Mouse (Mus musculus) adrenal gland, adult 10 weeks (tissue): ENCODE measurements around the gene Pink1. TPM values are rescaled to one million over a fixed set of nuclear protein-coding genes. Genes with fewer than 3 reads are reported as not detected.

Experiments used
- polyA plus RNA-seq: library from polyadenylated mRNA; stranded (reverse); fragments of 350-450 nt; fragmentation: Illumina TruSeq; extraction: RNeasy Lipid Tissue Mini Kit (QIAGEN cat#74804); gene quantifications from one replicate; pipeline ENCODE4 v1.2.3, GENCODE M21; 2014; ENCODE audit warnings: low read depth, low replicate concordance

Pink1 gene
- 104 TPM for polyA plus RNA-seq

DNA sequence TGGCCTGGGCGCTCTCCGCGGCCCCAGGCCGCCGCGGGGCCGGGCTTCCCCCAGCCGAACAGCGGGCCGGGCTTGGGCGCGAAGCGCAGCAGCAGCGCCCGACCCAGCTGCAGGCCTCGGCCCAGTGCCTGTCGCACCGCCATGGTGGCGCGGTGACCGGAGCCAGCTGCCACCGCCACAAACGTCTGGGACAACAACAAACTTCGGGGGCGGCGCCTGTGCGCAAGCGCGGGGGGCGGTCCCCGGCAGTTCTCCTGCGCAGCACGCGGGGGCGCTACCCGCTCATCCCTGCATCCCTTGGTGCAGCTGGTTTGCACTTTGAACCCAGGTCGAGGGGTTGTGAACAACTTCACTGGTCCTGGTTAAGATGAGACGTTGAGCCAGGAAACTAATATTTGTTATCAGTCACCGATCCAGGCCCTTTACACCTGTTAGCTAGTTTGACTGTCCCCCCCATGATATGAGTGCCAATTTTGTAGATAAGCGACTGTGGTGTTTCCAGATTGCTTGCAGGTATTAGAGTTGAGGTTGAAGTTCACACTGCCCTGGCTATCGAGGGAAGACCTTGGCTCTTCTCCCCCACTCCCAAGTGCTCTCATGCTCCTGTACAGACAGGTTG lies at the start of gene Pink1:
TSS of gene Pink1 (minus strand) at position 231 of the 619 bp plus-strand sequence.

DNA sequence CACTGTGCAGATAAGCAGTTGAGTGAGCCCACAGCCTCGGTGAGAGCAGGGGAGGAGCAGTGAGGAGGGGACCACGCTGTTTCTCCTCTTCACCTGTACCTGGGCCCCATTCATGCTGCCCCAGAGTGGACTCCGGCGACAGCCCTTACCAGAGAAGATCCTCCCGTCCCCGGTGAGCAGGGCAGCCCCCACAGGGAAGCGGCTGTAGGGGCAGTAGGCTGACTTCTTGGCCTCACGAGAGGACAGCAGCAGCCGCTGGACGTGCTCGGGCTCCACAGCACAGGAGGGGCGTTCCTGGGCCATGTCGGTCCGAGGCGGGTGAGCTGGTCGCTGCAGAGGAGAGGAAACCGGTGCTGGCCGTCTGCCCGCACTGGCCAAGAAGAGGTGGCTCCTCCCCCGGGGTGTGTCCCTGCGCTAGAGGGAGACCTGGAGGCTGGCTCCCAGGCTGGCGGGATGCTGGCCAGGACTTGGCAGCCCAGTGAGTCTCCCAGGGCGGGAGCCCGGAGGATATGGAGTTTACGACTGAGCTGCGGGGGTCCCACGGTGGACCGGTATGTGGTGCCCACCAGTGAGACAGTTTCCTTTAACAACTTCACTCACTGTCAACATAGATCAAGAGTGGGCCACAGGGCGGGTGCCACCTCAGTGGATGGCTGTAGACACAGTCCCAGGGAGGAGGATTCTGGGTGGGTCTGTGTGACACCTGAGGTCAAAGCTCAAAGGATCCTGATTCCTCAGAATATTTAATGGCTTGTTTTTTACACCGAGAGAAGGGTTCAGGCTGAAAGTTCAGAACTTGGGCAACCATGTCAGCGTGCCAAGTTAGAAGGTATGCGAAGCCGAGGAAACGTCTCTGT lies 41.8 kb upstream of the Pink1 start, which contains the start of gene Cda:
TSS of gene Cda (minus strand) at position 352 of the 857 bp plus-strand sequence.

DNA sequence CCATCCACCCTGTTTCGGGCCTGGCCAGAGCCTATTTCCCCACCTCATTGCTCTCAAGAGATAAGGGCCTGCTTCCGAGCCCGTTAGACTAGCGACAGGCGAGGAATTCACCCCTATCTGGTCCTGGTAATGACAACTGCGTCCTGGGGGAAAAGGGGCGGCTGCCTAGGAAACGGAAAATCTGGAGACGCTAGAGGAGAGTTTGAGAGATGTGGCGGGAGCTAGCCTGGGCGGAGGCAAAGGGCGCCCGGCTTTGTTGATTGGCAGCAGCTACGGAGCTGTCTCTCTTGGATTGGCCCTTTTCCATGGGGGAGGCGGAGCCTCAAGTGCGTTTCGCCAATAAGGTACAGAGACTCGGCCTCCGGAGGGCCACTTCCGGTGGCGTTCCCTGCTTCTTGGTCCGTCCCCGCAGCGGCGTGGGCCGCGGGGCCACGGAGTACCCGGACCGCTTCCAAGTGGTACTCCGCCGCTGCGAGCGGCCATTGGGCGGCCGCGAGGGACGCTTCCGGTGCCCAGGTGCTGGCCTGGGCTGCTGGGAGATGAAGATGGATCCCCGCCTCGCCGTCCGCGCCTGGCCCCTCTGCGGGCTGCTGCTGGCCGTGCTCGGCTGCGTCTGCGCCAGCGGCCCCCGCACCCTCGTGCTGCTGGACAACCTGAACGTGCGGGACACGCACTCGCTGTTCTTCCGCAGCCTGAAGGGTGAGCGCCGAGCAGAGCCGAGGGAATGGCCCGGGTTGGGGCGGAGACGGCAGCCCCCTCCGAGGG lies 21.6 kb downstream of the Pink1 start, which contains the start of gene Ddost:
TSS of gene Ddost (plus strand) at position 391 of the 765 bp plus-strand sequence.

Other genes with a start within 250 kb of the Pink1 start
- 193 TPM for gene Hp1bp3, start 110.0 kb downstream of the Pink1 start, polyA plus RNA-seq
- 0.58 TPM for gene Sh2d5, start 75.9 kb downstream of the Pink1 start, polyA plus RNA-seq
- 0.41 TPM for gene Kif17, start 75.9 kb downstream of the Pink1 start, polyA plus RNA-seq
- gene Ddost, start 21.6 kb downstream of the Pink1 start, polyA plus RNA-seq: 23.3 TPM
- 1.2 TPM for gene Cda, start 41.7 kb upstream of the Pink1 start, polyA plus RNA-seq
- gene Fam43b, start 70.2 kb upstream of the Pink1 start, polyA plus RNA-seq: not detected
- gene Mul1, start 108.4 kb upstream of the Pink1 start, polyA plus RNA-seq: 6.0 TPM
- 39.0 TPM for gene Camk2n1, start 128.0 kb upstream of the Pink1 start, polyA plus RNA-seq